ENCODE assay signal across 12 mouse cellular contexts in the genomic region with DNA sequence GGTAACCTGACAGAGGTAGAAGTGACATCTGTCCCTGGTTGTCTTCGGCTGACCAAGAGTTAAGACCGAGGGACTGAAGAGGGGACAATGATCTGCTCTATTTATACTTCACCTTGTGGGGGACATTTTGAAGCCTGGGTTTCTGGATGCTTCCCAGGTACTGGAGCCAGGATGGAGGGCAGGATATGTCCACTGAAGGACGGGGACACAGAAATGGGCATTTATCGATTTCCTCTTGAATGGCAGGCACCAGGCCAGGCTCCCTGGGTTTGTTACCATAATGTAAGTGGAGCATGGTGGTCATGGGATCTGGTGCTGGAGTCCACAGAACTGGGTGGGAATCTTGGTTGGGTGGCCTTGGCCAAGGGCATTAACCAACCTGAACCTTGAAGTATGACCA.
"Had no signal": no experiment of that assay in that cellular context is flagged by ENCODE, and none has a peak within 500 bp of the region (broad histone marks: within the 10 kb centered on the region; RNA-seq: fewer than 3 reads in every experiment).

No protein-coding gene starts in this region.

- H3K9ac ChIP-seq: limb, embryonic 15.5 days; liver, embryonic 12.5 days; lung, embryonic 14.5 days; neural tube, embryonic 15.5 days had no signal

- H3K9me3 ChIP-seq: limb, embryonic 15.5 days; liver, embryonic 12.5 days; midbrain, embryonic 10.5 days; neural tube, embryonic 15.5 days had no signal

- DNase-seq: lung, embryonic 14.5 days; lung, postnatal 10 days; lung, postnatal 4 days; midbrain, embryonic 14.5 days; right cerebral cortex, adult 18-20 months; right cerebral cortex, postnatal 25 days; thymus, postnatal 4 days had no signal

- H3K27ac ChIP-seq: liver, embryonic 12.5 days; midbrain, embryonic 10.5 days had no signal

- ATAC-seq: liver, embryonic 12.5 days had no signal

- H3K27me3 ChIP-seq: limb, embryonic 15.5 days had no signal

- H3K36me3 ChIP-seq: limb, embryonic 15.5 days; liver, embryonic 12.5 days; midbrain, embryonic 10.5 days; neural tube, embryonic 15.5 days had no signal

- H3K4me3 ChIP-seq: limb, embryonic 15.5 days; liver, embryonic 12.5 days; midbrain, embryonic 10.5 days; myocyte; neural tube, embryonic 15.5 days had no signal

- H3K4me2 ChIP-seq: limb, embryonic 15.5 days; liver, embryonic 12.5 days; lung, embryonic 14.5 days; neural tube, embryonic 15.5 days had no signal
